Mouse (Mus musculus): ENCODE results near the gene Lipt1. TPM values are rescaled to one million over a fixed set of nuclear protein-coding genes. Genes with fewer than 3 reads are reported as not detected.
A peak's percentile ranks its signal among the peaks of the same experiment; 100 is the strongest.

Gene Lipt1
- polyA plus RNA-seq, 1 experiment from 2014 or later = 9.3 TPM

- H3K27ac ChIP-seq (ENCODE audit: low read depth, low read length) = no peak overlapping the region
- H3K4me1 ChIP-seq (ENCODE audit: control insufficient read depth, insufficient read depth, low read length) = peaks cover 12% of the 10 kb centered on the region
- H3K4me3 ChIP-seq (ENCODE audit: low read depth, low read length) = peak overlapping the region; percentile 51
- ATAC-seq (ENCODE audit: low FRiP score) (no peak), DNase-seq (ENCODE audit: low spot score, missing footprints) (no peak)
- no peaks in the 10 kb centered on the region for H3K27me3 ChIP-seq (ENCODE audit: control insufficient read depth, insufficient read depth, low read length)
- 85% methylated on average over 7 of the region's 7 CpGs for WGBS
- H3K36me3 ChIP-seq (ENCODE audit: control insufficient read depth, insufficient read depth, low read length) = peaks cover 3% of the 10 kb centered on the region; the same call in 1 of the 2 replicates
- H3K9ac ChIP-seq (ENCODE audit: low read length) = peak overlapping the region; percentile 77; the same call in 1 of the 2 replicates
- peak overlapping the region; percentile 80 for H3K4me2 ChIP-seq
- no peaks in the 10 kb centered on the region for H3K9me3 ChIP-seq (ENCODE audit: control insufficient read depth, low read length)
Measured at GRCm38 (mm10) chr1:37889206-37889605, 17.7 kb downstream of the Lipt1 start.

GRCm38 (mm10) chr1:37890025-37890652 is 18.6 kb downstream of the Lipt1 start, which contains the start of the genes Mitd1 and Mrpl30:
Mitd1 (minus strand) TSS chr1:37890411.
Mrpl30 (plus strand) TSS chr1:37890477.
- Histone ChIP-seq H3K4me3 (ENCODE audit: low read depth, low read length) (peak within 1 kb of the TSS; percentile 51), H3K4me1 (ENCODE audit: control insufficient read depth, insufficient read depth, low read length) (peaks cover 12% of the 10 kb centered on the region), H3K9me3 (ENCODE audit: control insufficient read depth, low read length) (no peaks in the 10 kb centered on the region), H3K27me3 (ENCODE audit: control insufficient read depth, insufficient read depth, low read length) (no peaks in the 10 kb centered on the region), H3K27ac (ENCODE audit: low read depth, low read length) (no peak within 1 kb of the TSS), H3K4me2 (peak within 1 kb of the TSS; percentile 80), H3K9ac (ENCODE audit: low read length) (peak within 1 kb of the TSS; percentile 77), H3K36me3 (ENCODE audit: control insufficient read depth, insufficient read depth, low read length) (no peaks in the 10 kb centered on the region)
- peak; percentile 99 for DNase-seq (ENCODE audit: low spot score, missing footprints)
- ATAC-seq (ENCODE audit: low FRiP score) = peak; percentile 90
- WGBS = under 1% methylated on average over 41 of the region's 41 CpGs

GRCm38 (mm10) chr1:37891400-37891799 is 19.9 kb downstream of the Lipt1 start:
- ATAC-seq (ENCODE audit: low FRiP score) = no peak
- Histone ChIP-seq H3K9me3 (ENCODE audit: control insufficient read depth, low read length) (no peaks in the 10 kb centered on the region), H3K4me1 (ENCODE audit: control insufficient read depth, insufficient read depth, low read length) (peaks cover 12% of the 10 kb centered on the region), H3K9ac (ENCODE audit: low read length) (no peak overlapping the region), H3K27ac (ENCODE audit: low read depth, low read length) (no peak overlapping the region), H3K4me2 (peak overlapping the region; percentile 80), H3K36me3 (ENCODE audit: control insufficient read depth, insufficient read depth, low read length) (no peaks in the 10 kb centered on the region), H3K27me3 (ENCODE audit: control insufficient read depth, insufficient read depth, low read length) (no peaks in the 10 kb centered on the region), H3K4me3 (ENCODE audit: low read depth, low read length) (no peak overlapping the region)
- no peak for DNase-seq (ENCODE audit: low spot score, missing footprints)
- 85% methylated on average over 3 of the region's 3 CpGs for WGBS

GRCm38 (mm10) chr1:37894606-37895005 is 23.1 kb downstream of the Lipt1 start:
- H3K4me3 ChIP-seq (ENCODE audit: low read depth, low read length) = no peak overlapping the region
- H3K9me3 ChIP-seq (ENCODE audit: control insufficient read depth, low read length) = no peaks in the 10 kb centered on the region
- ATAC-seq (ENCODE audit: low FRiP score) (no peak), DNase-seq (ENCODE audit: low spot score, missing footprints) (no peak)
- H3K27me3 ChIP-seq (ENCODE audit: control insufficient read depth, insufficient read depth, low read length) = no peaks in the 10 kb centered on the region
- peaks cover 7% of the 10 kb centered on the region for H3K4me1 ChIP-seq (ENCODE audit: control insufficient read depth, insufficient read depth, low read length)
- H3K27ac ChIP-seq (ENCODE audit: low read depth, low read length) = no peak overlapping the region
- H3K4me2 ChIP-seq = no peak overlapping the region
- H3K9ac ChIP-seq (ENCODE audit: low read length) = no peak overlapping the region
- peaks cover 7% of the 10 kb centered on the region; the same call in 1 of the 2 replicates for H3K36me3 ChIP-seq (ENCODE audit: control insufficient read depth, insufficient read depth, low read length)

GRCm38 (mm10) chr1:37899816-37900215 is 28.3 kb downstream of the Lipt1 start:
- DNase-seq (ENCODE audit: low spot score, missing footprints) (no peak), ATAC-seq (ENCODE audit: low FRiP score) (no peak)
- 84% methylated on average over 4 of the region's 4 CpGs for WGBS
- Histone ChIP-seq H3K36me3 (ENCODE audit: control insufficient read depth, insufficient read depth, low read length) (peaks cover 7% of the 10 kb centered on the region; the same call in 1 of the 2 replicates), H3K27ac (ENCODE audit: low read depth, low read length) (no peak overlapping the region), H3K4me2 (no peak overlapping the region), H3K4me3 (ENCODE audit: low read depth, low read length) (no peak overlapping the region), H3K9ac (ENCODE audit: low read length) (no peak overlapping the region), H3K4me1 (ENCODE audit: control insufficient read depth, insufficient read depth, low read length) (no peaks in the 10 kb centered on the region), H3K9me3 (ENCODE audit: control insufficient read depth, low read length) (no peaks in the 10 kb centered on the region), H3K27me3 (ENCODE audit: control insufficient read depth, insufficient read depth, low read length) (no peaks in the 10 kb centered on the region)

- Histone ChIP-seq H3K36me3 (ENCODE audit: control insufficient read depth, insufficient read depth, low read length) (peaks cover 7% of the 10 kb centered on the region; the same call in 1 of the 2 replicates), H3K4me1 (ENCODE audit: control insufficient read depth, insufficient read depth, low read length) (no peaks in the 10 kb centered on the region), H3K27ac (ENCODE audit: low read depth, low read length) (no peak overlapping the region), H3K9me3 (ENCODE audit: control insufficient read depth, low read length) (no peaks in the 10 kb centered on the region), H3K27me3 (ENCODE audit: control insufficient read depth, insufficient read depth, low read length) (no peaks in the 10 kb centered on the region), H3K4me3 (ENCODE audit: low read depth, low read length) (no peak overlapping the region), H3K9ac (ENCODE audit: low read length) (no peak overlapping the region), H3K4me2 (no peak overlapping the region)
- DNase-seq (ENCODE audit: low spot score, missing footprints) = no peak
- no peak for ATAC-seq (ENCODE audit: low FRiP score)
- WGBS = 58% methylated on average over 6 of the region's 6 CpGs
Measured at GRCm38 (mm10) chr1:37900288-37900687, 28.8 kb downstream of the Lipt1 start.

GRCm38 (mm10) chr1:37903178-37903577 is 31.6 kb downstream of the Lipt1 start:
- no peak overlapping the region for H3K27ac ChIP-seq (ENCODE audit: low read depth, low read length)
- no peak for DNase-seq (ENCODE audit: low spot score, missing footprints)
- peaks cover 5% of the 10 kb centered on the region; the same call in 1 of the 2 replicates for H3K36me3 ChIP-seq (ENCODE audit: control insufficient read depth, insufficient read depth, low read length)
- no peak overlapping the region for H3K4me2 ChIP-seq
- H3K4me3 ChIP-seq (ENCODE audit: low read depth, low read length) = no peak overlapping the region
- no peaks in the 10 kb centered on the region for H3K4me1 ChIP-seq (ENCODE audit: control insufficient read depth, insufficient read depth, low read length)
- no peak overlapping the region for H3K9ac ChIP-seq (ENCODE audit: low read length)
- no peak for ATAC-seq (ENCODE audit: low FRiP score)
- 37% methylated on average over 6 of the region's 6 CpGs for WGBS
- H3K9me3 ChIP-seq (ENCODE audit: control insufficient read depth, low read length) = no peaks in the 10 kb centered on the region
- no peaks in the 10 kb centered on the region for H3K27me3 ChIP-seq (ENCODE audit: control insufficient read depth, insufficient read depth, low read length)

- Histone ChIP-seq H3K36me3 (ENCODE audit: control insufficient read depth, insufficient read depth, low read length) (no peaks in the 10 kb centered on the region; the same call in 1 of the 2 replicates), H3K4me3 (ENCODE audit: low read depth, low read length) (no peak overlapping the region), H3K27ac (ENCODE audit: low read depth, low read length) (no peak overlapping the region), H3K9ac (ENCODE audit: low read length) (no peak overlapping the region), H3K4me2 (no peak overlapping the region), H3K27me3 (ENCODE audit: control insufficient read depth, insufficient read depth, low read length) (no peaks in the 10 kb centered on the region), H3K9me3 (ENCODE audit: control insufficient read depth, low read length) (no peaks in the 10 kb centered on the region), H3K4me1 (ENCODE audit: control insufficient read depth, insufficient read depth, low read length) (no peaks in the 10 kb centered on the region)
- ATAC-seq (ENCODE audit: low FRiP score) (no peak), DNase-seq (ENCODE audit: low spot score, missing footprints) (no peak)
- WGBS = 82% methylated on average over 2 of the region's 2 CpGs
Measured at GRCm38 (mm10) chr1:37912751-37913150, 41.2 kb downstream of the Lipt1 start.

- Histone ChIP-seq H3K4me2 (no peak within 1 kb of the TSS), H3K4me1 (ENCODE audit: control insufficient read depth, insufficient read depth, low read length) (no peaks in the 10 kb centered on the region), H3K36me3 (ENCODE audit: control insufficient read depth, insufficient read depth, low read length) (no peaks in the 10 kb centered on the region; the same call in 1 of the 2 replicates), H3K27me3 (ENCODE audit: control insufficient read depth, insufficient read depth, low read length) (no peaks in the 10 kb centered on the region), H3K27ac (ENCODE audit: low read depth, low read length) (no peak within 1 kb of the TSS), H3K9ac (ENCODE audit: low read length) (no peak within 1 kb of the TSS), H3K9me3 (ENCODE audit: control insufficient read depth, low read length) (no peaks in the 10 kb centered on the region), H3K4me3 (ENCODE audit: low read depth, low read length) (no peak within 1 kb of the TSS)
- DNase-seq (ENCODE audit: low spot score, missing footprints) (no peak), ATAC-seq (ENCODE audit: low FRiP score) (no peak)
- WGBS = 74% methylated on average over 5 of the region's 5 CpGs
Measured at GRCm38 (mm10) chr1:37916393-37916792, 44.9 kb downstream of the Lipt1 start, which contains the start of gene Lyg2. Lyg2 (minus strand) TSS chr1:37916493.

All from midbrain, embryonic 11.5 days (tissue).